Mouse (Mus musculus): Measurements from ENCODE around the gene Arhgap29.

The Arhgap29 gene

DNA sequence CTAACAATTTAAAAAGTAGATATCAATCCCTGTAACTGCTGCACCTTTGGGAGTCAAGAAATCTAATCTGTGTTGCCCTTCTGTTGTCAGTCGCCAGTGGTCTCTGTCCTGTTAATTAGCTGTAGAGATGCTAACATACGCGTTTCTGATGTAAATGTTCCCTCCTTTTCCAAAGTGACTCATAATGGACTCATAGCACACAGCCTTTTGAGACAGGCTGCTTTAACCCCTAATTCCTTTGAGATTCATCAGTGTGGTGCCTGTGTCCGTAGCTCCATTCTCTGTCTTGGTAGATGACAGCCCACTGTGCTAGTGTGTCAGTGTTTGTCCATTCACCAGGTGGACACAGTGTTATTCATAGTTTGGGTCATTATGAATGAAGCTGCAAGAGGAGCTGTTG, 42.8 kb downstream of the Arhgap29 start:
- in situ Hi-C loops (cut with MboI; ENCODE audit: unreplicated experiment in 2 of 2) = no loop called here

DNA sequence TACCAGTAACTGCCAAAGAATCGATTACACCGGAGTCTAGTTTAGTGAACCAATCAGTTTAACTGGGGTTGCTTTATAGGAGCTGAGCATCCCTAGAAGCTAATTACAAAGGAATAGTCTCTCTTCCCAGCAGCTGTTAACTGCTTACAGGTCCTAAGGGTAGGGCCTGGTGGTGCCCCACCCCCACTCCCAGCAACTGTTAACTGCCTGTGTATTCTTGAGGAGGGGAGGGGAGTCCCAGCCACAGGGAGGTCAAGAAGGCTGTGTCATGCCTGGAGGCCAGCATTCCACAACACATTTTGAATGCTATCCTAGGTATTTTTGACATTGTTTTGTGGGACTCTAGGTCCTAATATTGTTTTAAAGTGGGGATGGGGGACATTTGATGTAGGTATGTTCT, 47.6 kb downstream of the Arhgap29 start:
- in situ Hi-C loops (cut with MboI; ENCODE audit: unreplicated experiment in 2 of 2) = no loop called here

DNA sequence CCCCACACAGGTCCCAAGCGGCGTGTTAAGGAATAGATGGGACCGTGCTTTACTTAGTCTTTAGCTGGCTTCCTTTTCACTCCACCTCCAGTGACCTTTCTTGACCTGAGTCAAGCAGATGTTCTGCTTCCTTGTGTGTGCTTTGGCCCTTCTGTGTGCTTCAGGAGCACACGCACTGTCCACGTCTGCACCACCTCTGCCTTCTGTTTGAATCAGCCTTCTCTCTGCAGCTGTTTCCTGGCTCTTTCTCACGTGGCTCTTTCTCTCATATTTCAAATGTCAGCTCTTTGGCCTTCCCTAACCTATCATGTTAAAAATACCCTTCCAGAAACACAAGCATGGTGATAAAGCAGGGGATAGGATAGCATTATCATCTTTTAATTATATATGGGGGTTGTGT, 49.2 kb downstream of the Arhgap29 start:
- in situ Hi-C loops (cut with MboI; ENCODE audit: unreplicated experiment in 2 of 2) = no loop called here

DNA sequence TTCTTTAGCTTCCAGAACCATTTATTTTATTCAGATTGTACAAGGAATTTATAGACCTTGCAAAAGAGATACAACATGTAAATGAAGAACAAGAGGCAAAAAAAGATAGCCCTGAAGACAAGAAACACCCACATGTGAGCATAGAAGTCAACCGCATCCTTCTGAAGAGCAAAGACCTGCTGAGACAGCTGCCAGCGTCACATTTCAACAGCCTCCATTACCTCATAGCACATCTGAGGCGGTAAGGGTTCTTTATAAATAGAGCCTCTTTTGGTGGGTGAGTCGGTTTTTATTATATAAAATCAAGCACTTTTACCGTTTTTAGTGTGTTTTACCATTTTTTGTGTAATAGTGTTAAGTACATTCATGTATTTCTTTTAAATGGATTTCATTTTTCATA, 57.5 kb downstream of the Arhgap29 start:
- in situ Hi-C loops (cut with MboI; ENCODE audit: unreplicated experiment in 2 of 2) = no loop called here

DNA sequence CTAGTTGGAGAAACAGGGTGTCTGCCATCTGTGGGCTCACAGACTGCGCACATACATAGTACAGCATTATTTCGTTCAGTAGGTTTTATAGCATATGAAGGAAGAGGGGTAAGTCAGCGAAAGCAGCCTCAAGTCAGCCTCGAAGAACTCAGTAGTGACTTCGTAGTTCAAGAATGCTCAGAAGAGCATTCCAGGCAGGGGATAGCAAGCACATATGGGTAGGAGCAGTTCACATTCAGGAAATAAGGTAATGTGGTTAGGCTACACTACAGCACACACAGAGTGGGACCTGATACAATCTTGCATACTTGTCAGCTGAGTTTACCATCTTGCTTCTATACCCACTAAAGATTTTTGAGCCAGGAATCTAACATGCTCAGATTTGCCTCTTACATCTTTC, 58.0 kb downstream of the Arhgap29 start:
- in situ Hi-C loops (cut with MboI; ENCODE audit: unreplicated experiment in 2 of 2) = no loop called here

DNA sequence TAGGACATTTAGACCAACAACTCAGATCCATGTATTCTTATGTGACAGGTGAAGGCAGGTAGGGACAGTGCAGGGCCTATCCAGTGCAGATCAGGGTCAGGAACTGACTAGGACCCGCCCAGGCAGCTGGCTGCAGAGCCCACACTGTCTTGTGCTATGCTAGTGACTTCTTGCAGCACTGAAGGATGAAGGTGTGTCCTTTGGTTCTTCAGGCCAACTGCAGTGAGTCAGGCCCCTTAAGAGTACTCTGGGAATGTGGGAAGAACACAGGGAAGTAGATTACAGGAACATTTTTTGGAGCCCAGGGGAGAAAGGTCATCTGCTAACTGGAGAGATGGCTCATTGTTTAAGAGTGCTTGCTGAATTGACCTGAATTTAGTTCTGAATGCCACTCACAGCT, 60.1 kb downstream of the Arhgap29 start:
- in situ Hi-C loops (cut with MboI; ENCODE audit: unreplicated experiment in 2 of 2) = no loop called here

DNA sequence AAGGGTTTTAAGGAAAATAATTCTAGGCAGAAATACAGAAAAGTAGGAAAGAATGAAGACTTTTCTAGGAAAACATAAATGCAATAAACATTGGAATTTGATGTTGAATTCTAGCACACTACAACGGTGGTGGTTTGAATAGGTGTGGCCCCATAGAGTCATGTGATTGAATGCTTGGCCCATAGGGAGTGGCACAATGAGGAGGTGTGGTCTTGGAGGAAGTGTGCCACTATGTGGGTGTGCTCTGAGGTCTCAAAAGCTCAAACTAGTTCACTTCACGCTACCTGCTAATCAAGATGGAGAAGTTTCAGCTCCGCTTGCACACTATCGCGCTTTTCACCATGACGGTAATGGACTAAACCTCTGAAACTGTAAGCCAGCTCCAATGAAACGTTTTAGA, 66.1 kb downstream of the Arhgap29 start:
- in situ Hi-C loops (cut with MboI; ENCODE audit: unreplicated experiment in 2 of 2) = no loop called here

DNA sequence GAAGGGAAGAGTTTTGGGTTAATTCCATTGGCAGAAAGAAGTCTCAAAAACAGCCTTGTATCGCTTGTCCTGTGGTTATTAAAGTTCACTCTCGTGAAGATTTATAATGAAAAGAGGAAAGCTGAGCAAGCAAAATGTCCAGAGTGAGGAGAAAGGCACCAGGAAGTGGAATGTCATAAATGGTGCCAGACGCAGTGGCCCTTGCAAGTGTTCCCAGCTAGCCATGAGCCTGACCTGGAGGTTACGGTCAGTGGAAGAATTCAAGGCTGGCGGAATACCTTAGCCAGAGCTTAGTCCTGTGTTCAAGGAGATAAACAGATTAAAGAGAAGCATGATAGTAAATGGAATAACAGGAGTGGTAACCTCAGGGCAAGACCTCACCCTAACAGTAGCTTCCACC, 66.8 kb downstream of the Arhgap29 start:
- in situ Hi-C loops (cut with MboI; ENCODE audit: unreplicated experiment in 2 of 2) = no loop called here

DNA sequence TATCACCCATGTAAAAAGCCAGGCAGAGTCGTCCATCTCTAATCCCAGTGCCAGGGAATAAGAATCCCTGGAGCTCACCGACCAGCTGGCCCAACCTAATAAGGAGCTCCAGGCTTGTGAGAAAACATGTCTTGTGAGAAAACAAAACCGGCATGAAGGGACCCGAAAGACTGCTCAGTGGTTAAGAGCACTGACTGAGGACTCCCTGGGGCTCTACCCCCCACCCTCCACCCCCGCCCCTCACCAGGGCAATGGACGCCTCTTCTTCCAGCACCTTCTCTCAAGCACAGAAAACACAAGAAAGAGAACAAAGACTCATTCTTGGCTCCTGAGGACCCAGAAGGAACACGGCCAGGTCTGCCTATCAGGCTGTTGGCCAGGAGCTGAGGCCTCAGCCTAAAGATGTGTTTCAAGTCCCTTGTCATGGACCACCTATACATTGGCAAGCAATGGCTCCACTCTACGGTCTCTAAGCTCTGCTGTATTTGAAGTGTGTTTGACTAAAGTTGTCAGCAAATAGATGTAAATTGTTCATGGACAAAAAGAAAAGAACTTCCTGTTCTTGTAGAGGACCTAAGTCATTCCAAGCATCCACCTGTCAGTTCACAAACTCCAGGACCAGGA, 68.8 kb downstream of the Arhgap29 start:
- in situ Hi-C loops (cut with MboI; ENCODE audit: unreplicated experiment in 2 of 2) = no loop called here

DNA sequence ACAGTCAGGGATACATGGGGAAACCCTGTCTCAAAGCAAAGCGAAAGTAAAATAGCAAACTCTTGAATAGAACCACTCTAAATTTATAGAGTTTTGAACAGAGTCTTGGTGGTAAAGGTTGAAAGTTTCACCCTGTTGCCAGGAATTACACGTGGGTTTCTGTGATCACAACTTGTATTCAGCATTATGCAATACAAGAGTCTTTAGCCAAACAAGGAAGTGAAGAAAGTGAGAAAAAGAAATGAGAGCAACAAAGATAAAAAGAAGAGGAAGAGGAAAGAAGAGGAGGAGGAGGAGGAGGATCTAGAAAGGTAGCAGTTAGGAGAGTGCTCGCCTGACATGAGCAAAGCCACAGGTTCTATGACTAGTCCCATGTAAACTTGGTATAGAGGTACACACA, 70.0 kb downstream of the Arhgap29 start:
- in situ Hi-C loops (cut with MboI; ENCODE audit: unreplicated experiment in 2 of 2) = no loop called here

DNA sequence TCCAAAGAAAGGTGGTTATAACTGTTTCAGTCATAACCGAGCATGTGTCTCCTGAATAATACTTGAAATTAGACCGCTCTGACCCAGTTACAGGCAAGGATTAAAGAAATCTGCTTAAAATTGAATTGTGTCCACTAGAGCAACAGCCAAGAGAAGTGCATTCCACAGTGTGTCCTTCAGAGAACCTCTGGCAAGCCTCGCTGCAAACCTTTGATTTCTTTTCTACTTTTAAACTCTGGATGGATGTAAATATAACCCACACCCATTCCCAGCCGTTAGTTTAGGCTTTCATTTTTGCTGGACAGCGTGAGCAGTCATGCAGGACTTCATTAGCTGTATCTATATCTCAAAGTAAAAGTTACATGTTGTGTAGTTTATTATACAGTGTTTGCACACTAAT, 74.3 kb downstream of the Arhgap29 start:
- in situ Hi-C loops (cut with MboI; ENCODE audit: unreplicated experiment in 2 of 2) = no loop called here

DNA sequence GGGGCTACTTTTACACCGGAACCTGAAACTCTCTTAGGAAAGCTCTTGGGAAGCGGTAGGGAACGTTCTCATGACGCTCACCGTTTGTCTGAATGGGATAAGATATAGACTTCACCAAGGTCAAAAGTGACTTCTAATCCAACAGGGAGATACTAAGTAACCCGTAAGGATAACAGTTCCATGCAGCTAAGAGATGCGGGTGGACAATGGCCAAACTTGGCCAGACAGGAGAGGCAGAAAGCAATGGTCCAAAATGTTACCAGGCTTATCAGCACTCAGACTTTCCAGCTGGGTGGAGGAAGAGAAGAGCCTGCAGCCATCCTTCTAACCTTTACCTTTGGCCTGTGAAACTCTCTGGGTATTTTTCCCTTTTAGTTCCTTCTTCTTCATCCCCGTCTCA, 75.4 kb downstream of the Arhgap29 start:
- in situ Hi-C loops (cut with MboI; ENCODE audit: unreplicated experiment in 2 of 2) = no loop called here

DNA sequence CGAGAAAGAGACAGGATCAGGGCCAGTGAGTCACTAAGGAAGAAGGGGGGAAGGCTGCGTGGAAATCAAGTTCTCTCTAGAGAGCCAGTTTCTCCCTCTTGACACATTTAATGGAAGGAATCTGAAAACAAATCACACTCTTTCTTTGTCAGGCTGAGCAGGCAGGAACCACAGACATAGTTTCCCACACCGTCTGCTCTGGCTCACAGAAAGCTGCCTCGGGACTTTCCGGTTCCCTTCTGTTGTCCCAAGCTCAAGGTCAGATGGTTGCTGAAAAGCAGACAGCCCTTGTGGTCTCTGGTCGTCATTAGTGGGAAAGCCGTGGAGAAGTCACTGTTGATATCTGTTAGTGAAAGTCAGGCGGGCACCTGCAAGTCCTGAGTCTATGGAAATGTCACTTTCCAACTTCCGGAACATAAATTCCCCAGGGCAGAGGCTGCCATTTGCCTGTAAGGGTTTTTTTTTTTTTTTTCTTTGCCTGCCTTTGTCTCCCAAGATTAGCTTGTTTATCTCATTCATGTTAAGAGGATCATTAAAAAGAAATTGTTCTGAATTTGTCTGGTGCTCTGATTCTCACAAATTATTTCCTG, 81.0 kb downstream of the Arhgap29 start:
- in situ Hi-C loops (cut with MboI; ENCODE audit: unreplicated experiment in 2 of 2) = no loop called here

DNA sequence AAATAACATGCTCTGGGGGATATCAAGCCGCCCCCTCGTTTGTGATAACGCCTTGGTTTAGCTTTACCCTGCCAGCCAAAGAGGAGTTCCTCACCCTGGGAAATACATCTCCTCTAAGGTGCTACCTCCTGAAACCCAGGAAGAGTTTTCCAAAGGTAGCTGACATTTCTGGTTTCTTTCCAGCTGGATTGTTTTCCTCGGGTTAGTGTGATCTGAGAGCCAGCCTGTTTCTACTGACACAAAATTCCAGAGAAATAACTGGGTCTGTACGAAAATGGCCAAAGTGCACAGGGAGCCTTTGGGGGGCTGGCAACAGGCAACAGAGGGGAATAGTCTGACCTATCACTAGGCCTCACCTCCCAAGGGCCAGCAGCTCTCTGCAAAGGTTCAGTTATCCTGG, 81.9 kb downstream of the Arhgap29 start:
- in situ Hi-C loops (cut with MboI; ENCODE audit: unreplicated experiment in 2 of 2) = no loop called here

DNA sequence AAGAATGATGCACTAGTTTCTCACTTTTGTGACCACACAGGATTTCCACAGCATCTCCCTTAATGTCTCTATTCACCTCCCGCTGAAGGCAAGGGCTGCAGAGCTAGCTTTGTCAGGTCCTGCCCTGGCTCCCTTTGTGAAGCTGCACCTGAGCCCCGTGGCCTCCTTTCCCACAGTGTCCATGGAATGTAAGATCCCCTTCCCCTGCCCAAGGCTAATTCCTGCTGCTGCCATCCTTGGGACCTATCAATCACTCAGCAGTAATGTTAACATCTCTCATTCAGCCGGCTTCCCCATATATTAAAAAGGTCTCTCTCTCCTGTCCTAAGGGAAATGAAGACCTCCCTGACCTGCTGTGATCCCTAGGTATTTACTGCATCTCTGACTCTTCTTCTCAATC, 82.8 kb downstream of the Arhgap29 start:
- in situ Hi-C loops (cut with MboI; ENCODE audit: unreplicated experiment in 2 of 2) = no loop called here

DNA sequence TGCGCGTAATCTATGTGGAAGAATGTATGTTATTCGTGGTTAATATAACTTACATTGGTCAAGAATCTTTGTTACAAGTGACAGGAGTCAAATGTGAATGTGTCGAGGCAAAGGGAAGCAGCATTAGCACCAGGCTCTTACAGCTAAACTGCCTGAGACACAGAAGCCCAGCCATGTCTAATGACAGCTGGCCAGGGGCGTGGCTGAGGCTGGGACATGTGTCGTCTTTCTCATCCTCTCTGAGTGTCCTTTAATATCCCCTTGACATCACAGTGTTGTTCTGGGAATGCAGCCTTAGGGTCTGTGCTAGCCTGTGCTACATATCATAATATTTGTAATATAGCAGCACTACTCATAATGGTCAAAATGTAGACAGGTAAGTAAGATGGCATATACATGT, 88.2 kb downstream of the Arhgap29 start:
- in situ Hi-C loops (cut with MboI; ENCODE audit: unreplicated experiment in 2 of 2) = no loop called here

DNA sequence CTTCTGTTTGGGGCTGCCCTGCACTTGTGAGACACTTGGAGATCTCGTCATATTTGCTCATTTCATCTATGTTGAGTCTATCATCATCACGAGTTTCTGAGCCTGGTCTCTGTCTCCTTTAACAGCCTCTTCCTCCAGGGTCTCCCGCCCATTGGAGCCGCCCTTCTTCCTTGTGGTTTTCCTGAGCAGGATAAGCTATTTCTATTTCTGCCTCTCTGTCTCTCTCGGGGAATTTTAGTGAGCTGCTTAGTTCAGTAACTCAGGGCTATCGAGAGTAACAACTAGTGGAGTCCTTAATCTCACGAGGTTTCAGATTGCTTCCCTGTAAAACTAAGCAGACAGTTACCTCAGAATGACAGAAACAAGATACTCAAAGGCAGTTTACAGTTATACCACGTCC, 90.8 kb downstream of the Arhgap29 start:
- in situ Hi-C loops (cut with MboI; ENCODE audit: unreplicated experiment in 2 of 2) = no loop called here

DNA sequence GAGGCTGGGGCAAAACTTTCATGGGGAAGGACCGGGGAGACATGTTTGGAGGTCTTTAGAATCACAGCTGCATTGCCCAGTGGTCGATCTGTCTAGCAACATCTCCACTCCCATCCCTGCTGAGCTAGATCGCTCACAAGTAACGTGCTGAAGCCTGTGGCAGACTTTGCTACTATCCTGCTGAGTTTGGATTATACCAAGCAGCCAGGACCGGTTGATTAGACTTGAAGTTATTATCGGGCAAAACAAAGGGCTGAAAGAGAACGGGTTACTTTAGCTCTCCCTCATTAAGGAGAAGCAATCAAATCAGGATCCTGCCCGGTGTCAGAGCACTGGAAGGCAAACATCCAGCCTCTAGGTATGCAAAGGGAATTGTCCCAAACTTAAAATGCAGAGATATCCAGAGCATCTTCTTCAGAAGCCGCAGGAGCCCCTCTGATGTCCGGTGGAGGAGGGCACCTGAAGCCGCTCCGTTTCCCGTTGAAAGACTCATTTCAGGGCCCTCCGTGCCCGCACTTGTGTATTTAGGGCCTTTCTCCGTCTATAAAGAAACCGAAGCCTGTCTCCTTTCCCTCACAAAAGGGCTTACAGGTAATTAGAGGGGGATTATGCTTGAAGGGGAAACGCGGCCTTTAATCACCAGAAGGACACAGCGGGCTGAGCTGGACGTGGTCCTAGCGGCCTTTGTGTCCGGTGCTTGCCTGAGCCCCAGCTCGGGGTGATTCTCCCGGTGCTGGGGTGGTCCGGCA, 91.6 kb downstream of the Arhgap29 start, which contains the start of gene Abca4:
TSS of gene Abca4 (plus strand) at position 645 of the 749 bp plus-strand sequence.
- in situ Hi-C loops (cut with MboI; ENCODE audit: unreplicated experiment in 2 of 2) = no loop called here

DNA sequence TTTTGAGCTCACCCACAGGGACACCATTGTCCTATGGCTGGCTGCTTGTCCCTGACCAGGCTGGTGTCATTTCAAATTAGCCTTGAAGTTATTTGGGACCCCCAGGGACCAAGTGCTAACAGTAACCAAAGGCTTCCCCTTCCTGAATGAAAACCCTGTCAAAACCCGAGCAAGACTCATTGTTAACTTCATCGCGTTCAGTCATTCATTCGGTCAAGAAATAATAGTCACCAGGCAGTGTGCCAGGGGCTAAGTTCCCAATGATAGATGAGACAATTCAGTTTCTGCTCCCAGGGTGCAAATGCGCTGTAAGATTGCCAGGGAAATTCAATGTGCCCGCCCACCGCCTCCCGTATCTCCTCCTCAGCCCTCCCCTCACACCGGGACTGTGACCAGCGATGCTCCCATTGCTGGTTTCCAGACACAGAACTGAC, 93.9 kb downstream of the Arhgap29 start:
- in situ Hi-C loops (cut with MboI; ENCODE audit: unreplicated experiment in 2 of 2) = no loop called here

DNA sequence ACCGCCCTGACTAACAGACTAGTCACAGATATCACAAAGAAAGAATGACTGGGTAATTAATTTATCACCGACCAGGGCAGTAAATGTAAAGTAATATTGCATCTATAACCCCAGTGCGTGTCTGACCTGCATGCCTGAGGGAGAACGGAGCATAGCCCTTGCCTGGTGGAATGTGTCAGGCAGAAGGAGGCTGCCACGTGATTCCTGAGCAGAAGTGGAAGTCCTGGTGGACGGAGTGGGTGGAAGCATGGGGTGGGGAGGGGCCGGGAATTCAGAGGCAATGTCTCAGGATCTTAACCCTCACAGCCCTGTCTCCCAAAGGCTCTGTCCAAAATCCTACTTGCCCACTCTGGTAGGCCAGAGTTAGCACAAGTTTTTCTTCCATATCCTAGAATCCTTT, 95.1 kb downstream of the Arhgap29 start:
- in situ Hi-C loops (cut with MboI; ENCODE audit: unreplicated experiment in 2 of 2) = no loop called here

DNA sequence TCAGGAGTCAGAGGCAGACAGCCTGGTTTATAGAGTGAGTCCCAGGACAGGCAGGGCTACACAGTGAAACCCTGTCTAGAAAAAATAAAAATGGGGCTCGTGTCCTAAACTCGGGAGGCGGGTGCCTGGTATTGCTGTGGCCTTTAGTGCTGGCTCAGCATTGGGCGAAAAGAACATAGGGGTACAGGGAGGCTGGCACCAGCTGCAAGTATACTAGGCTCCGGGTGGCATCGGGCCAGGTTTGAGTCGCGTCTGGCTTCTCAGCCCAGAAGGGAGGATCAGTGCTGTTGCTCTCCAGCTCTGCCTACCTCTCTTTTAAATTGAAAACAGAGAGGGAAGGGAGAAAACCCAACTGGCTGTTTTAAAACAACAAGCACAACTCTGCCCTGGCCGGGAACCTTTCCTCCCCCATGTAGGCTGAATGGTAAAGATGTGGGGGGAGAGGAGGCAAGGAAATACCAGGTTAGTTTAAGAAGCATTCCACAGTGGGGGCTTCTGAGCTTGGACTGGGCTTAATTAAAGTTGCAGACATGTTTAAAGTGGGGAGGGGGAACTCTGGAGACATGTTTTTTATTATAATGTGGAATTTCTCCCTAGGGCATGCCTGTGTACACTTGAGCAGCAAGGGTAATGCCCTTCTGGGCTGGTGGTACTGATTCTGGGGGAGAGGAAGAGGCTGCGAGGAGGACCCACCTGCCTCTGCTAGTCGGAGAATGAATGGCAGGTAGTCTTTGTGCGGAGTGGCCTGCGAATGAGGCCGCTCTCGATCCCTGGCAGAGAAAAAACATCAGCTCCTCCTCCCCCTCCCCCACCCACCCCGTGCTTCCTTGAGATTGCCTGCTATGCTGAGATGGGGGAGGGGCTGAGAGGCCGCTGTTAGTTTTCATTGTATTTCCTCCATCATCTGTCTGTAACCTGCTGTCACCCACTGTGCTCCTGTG, 95.8 kb downstream of the Arhgap29 start:
- in situ Hi-C loops (cut with MboI; ENCODE audit: unreplicated experiment in 2 of 2) = no loop called here

Data from v-Abl transformed pro-B cells (cell line).